Mouse (Mus musculus) lung, postnatal 10 days (tissue): ENCODE data around the gene Aif1.
A peak's percentile ranks its signal among the peaks of the same experiment; 100 is the strongest.

Source experiments
- DNase-seq: peaks from one replicate; pipeline ENCODE4 v3.0.0; 2021

Aif1 gene

DNA sequence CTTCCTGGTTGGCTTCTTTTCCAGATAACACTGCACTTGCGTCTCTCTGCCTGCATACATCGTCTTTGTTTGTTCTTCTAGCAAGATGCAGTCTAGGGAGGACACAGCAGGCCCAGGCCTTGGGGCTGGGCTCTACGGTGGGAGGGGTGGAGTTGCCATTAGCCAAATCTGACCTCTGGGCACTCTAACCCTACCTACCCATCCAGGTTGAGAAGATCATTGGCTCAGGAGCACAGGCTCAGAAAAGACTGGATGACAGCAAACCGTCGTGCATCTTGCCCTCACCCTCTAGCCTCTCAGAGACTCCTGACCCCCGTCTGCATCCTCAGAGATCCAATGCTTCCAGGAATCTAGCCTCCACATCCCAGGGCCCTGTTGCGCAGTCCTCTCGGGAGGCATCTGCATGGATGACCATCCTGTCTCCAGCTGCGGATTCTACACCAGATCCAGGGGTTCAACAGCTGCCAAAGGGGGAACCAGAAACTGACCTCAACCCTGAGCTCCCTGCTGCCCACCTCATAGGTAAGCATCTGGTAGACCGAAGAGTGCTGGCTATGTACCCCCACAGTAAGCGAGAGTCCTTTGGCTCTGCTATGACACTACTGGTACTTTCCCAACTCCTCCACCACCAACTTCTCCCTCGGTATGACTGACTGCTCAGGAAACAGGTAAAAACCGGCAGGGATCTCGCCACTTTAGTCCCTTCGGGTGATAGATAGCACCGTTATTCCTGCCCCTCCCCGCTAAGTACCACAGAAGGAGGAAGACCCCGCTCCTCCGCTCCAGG, 19.2 kb upstream of the Aif1 start:
- no peak for DNase-seq

DNA sequence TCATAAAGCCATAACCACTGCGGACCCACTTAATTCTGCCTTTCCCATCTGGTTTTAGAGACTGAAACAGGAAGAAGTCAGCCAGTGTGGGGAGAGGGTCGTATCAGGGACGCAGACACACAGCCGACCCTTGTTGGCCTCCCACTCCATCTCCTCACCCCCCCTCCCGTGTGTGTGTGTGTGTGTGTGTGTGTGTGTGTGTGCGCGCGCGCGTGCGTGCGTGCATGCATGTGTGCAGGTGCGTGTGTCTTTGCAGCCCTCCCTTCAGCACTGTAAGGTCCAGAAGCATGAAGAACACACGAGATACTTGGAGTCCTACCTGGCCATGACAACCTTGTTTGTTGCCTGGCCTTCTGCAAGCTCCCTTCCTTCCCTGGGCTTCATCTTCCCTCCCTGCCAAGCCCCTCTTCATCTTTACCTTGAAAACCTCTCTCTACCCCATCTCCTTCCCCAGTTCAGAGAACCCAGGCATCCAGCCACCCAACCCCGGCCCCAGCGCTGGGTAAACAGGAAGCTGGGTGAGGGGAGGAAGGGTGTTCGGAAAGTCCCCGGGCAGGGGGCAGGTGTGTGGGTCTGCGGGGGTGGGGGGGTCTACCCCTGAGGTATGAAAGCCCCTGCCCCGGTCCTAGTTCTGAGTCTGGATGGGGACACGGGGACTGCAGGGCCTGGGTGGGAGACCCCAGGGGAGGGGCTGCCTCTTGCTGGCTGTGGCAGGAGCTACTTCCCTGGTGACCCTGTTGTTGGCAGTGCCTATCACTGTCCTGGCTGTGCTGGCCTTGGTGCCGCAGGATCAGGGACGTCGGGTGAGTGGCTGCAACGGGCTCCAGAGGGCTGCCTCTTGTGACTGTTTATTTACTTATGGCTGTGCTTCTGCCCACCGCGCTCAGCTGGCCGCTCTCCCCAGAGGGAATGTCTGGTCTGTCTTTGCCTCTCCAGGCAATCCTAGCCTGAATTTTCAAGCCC, 18.3 kb upstream of the Aif1 start, which contains the start of gene Ltb:
TSS of gene Ltb (plus strand) at position 559 of the 963 bp plus-strand sequence.
- DNase-seq = peak; percentile 40

DNA sequence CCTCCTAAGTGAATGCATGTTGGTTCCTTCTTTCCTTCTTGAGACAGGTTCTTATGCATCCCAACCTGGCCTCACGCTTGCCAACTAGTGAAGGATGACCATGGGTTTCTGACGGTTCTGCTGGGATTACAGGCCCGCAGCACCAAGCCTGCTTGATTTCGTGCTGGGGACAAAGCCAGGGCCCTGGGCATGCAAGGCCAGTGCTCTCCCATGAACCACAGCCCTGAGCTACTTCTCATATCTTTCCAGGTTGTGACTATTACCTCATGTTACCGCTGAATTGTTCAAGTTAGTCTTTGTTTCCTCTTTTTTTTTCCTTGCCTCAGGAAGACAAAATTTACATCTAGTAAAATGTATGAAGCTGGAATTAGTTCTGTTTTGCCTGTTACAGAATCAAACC, 17.1 kb upstream of the Aif1 start:
- no peak for DNase-seq

DNA sequence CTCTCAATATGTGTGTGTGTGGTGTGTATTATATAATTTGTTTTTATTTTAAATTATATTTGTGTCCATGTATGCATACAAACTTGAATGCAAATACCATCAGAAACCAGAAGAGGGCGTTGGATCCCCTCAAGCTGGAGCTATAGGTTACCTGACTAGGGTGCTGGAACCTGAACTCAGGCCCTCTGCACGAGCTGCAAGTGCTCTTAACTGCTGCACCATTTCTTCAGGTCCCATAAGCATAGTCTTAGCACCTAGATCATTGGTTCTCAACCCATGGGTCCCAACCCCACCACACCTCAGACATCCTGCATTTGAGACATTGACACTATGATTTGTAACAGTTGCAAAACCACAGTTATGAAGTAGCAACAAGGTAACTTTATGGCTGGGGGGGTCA, 15.9 kb upstream of the Aif1 start:
- no peak for DNase-seq

DNA sequence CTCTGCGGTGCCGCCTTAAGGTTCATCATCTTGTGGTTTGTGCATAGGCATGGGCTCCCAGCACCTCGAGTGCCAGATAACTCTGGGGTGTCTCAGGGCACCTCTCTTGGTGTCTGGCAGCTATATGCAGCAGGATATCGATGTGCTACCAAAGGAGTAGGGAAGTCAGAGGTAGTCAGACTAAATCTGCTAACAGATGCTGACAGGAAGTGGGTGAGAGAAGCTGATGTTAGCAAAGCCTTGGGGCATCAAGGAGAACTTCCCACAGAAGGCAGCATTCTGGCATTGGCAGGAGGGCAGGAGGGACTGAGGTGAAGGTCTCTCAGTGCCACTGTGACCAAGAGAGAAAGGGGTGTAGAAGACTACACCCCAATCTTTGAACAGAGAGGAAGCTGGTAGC, 14.2 kb upstream of the Aif1 start:
- DNase-seq = no peak

DNA sequence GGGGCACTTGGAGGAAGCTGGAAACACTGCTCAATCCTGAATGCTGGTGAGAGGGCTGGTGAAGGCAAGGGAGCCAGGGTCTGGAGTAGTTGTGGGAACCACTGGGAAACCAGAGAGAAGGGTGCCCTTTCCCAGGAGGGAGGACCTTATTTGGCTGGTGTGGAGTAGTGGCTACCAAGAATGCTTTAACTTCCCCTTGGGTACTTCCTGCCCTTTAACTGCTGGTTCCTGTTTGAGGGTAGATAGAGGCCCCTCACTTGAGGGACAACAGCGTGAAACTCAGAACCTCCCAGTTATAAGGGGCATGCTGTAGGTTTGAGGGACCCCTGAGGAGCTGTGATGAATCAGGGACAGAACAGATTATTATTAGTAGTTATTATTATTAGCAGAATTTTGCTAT, 13.3 kb upstream of the Aif1 start:
- DNase-seq = no peak

DNA sequence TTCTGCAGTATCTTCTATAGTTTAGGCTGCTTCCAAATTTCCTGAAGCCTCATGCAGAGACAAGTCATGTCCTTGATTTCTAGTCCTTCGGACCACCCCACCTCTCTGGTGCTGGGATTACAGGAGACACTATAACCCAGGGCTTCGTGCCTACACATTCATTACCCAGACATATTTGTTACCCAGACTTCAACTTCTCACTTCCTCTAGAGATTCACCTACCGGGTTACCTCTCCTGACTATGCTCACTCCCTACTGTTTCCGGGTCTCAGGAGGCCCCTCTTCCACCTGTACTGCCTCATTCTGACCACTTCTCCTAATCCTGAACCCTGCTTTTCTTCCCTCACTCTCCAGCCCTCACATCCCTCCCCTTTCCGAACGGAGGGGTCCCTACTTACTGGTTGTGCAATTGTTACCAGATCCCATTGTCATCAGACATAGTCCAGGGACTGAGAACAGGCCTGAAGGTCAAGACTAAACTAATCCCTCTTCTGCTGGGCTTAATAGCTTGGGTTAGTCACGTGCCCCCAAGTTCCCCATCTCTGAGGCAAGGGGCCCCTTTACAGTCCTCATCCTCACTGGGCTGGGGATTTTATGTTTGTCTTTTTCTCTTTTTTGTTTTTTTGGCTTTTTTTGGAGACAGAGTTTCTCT, 12.2 kb upstream of the Aif1 start, which contains the start of gene Lst1:
TSS of gene Lst1 (minus strand) at position 481 of the 652 bp plus-strand sequence.
- no peak for DNase-seq

DNA sequence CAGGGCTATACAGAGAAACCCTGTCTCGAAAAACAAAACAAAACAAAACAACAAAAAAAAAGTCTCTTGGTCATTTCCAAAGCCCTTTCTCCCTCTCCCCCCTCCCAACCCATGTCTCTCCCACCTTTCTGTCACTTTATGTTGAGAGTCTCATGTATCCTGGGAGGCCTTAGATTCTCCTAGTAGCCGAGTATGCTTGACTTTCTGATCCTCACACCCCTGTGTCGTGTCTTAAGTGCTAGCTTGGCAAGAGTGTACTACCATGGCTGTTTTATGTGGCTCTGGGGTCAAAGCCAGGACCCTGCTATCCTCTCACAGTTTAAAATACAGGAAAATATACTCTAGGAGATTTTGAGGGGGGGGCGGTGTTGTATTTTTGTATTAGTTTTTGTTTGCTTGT, 11.5 kb upstream of the Aif1 start:
- DNase-seq = no peak

DNA sequence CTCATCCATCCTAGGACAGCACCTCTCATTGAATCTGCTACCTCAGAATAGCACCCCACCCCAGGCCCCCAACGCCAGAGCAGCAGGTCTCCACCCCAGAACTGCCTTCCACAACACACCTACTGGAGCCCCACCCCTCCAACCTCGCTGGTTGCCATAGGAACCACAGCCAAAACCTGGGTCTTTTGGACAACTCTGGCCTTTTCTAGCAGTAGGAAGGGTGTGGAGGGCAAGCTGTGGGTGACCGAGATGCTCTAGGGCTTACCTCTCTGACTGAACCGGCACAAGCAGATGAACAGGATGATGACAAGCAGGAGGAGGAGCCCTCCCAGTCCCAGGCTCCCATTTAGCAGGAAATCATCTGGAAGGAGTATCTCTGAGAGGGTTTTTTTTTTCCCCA, 10.8 kb upstream of the Aif1 start:
- DNase-seq = peak; percentile 59

DNA sequence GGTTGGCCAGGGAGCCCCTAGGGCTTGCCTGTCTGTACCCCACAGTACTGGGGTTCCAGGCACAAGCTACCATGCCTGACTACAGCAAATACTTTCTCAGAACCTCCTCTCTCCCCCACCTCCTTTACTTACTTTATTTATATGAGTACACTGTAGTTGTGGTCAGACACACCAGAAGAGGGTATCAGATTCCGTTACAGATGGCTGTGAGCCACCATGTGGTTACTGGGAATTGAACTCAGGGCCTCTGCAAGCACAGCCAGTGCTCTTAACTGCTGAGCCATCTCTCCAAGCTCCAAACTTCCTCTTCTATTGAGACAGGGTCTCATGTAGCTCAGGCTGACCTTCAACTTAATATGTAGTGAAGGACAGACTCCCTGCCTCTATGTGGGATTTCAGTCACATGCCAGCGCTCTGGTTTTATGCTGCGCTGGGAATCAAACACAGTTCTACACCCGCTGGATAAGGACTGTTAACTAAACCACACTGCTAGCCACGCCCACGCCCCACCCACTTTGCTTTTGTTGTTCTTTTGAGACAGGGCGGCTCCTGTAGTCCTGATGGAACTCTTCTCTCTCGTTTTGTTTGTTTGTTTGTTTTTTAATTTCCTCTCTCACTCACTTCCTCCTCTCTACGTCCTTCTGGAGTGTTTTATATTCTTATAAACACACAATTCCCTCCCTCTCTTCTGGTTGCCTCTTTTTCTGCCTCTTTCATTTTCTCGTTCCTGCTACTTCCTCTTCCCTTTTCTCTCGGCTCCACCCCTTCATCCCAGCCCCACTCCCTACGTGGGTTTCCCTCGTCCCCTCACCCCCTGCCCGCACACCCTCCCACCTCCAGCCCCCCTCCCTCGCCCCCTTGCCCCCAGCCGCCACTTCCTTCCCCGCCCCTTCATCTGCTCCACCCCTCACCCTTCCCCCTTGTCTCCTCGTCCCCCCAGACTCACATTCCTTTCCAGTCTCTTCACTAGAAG, 10.1 kb upstream of the Aif1 start:
- DNase-seq = peak; percentile 93

DNA sequence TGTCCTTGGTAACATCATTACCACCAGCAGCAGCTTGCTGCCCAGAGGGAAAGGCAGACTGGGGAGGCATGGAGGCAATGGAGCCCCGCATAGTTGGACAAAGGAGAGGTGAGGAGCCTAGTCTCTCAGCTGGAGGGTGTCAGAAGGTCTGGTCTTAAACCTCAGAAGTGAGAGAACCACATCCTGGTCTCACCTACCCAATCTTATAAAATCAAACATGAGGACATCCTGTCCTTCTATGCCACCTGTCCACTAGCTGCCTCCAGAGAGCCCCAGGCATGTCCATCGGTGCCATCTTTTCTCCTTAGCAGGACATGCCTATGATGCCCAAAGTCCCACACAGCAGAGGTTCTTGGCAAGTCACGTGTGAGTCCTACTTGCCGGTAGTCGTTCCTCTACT, 4.2 kb upstream of the Aif1 start:
- no peak for DNase-seq

DNA sequence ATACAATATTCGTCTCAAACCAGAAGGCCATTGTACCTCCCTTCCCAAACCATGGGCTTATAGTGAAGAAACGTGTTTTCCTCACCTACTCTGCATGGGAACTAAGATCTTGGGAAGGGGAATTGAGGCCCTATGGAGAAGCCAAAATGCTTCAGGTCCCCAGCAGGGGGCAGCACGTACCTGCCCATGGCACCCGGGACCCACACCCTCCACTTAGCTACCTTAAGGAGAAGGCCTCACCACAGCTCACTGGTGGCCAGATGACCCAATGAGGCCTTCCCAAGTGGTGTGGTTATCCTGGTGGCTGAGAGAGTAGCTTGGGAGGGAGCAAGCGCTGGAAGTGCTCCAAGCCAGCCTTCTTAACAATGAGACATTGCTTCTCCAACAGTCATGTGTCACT, 2.7 kb upstream of the Aif1 start:
- peak; percentile 85 for DNase-seq

DNA sequence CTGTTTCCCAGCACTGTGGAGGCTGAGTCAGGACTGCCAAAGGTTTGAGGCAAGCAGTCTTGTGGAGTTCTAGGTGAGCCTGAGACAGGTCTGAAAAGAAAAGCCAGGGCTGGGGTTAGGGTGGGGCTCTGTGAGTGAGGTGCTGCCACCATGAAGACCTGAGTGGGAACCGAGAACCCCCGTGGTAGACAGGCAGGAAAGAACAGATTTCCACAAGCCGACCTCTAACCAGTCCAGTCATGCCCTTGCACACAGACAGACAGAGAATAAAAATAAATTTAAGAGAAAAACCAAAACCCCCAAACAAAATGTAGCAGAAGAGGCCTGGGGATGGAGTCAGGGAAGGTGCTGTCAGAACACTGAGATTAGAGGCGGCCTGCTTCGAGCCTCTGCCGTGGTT, 486 bp downstream of the Aif1 start:
- no peak for DNase-seq

DNA sequence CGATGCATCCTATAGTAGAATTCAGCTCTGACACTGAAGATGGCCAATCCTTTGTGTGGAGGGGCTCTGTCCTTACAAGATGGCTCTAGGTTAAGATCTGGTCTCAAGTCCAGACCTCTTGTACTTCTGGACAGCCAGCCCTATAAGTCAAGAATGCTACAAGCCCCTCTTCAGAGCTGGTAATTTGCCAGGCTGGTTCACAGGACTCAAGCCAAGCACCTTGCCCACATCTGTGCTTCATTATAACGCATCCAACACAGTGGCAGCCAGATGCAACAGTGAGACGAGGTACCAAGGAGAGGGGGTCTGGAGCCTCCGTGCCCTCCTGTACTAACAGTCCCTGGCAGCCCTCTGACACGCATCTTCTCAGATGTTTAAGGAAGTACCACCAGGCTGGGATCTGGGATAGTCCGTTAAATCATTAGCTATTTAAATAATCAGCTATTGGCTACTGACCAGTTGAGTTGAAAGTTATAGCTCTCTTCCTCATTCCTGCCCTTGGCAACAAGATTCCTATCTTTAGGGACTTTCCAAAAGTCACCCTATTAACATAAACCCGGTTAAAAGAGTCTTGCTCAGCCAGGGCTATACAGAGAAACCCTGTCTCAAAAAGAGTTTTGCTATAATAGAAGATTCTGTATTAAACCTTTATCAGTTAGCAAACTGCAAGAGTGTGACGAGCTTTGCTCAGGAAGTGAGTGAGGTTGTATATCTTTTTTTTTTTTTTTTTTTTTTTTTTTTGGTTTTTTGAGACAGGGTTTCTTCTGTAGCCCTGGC, 1.5 kb downstream of the Aif1 start:
- no peak for DNase-seq

DNA sequence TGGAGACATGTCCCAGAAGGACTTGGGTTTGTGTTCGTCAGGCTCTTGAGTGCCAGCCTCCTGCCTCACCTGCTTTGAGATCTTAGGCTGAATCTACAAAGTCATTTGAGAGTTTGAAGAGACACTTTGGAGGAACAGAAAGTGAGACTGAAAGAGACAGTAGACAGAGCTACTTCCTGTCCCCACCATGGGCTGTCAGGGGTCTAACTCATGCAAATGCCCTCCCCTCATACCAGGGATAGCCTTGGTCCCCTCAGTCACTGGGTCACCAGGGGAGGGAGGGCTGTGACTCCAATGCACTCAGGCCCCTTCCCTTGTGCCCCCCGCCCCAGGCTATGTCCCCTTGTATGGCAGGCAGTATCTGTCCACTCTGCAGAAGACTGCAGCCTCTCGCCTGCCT, 2.5 kb downstream of the Aif1 start:
- DNase-seq = no peak

DNA sequence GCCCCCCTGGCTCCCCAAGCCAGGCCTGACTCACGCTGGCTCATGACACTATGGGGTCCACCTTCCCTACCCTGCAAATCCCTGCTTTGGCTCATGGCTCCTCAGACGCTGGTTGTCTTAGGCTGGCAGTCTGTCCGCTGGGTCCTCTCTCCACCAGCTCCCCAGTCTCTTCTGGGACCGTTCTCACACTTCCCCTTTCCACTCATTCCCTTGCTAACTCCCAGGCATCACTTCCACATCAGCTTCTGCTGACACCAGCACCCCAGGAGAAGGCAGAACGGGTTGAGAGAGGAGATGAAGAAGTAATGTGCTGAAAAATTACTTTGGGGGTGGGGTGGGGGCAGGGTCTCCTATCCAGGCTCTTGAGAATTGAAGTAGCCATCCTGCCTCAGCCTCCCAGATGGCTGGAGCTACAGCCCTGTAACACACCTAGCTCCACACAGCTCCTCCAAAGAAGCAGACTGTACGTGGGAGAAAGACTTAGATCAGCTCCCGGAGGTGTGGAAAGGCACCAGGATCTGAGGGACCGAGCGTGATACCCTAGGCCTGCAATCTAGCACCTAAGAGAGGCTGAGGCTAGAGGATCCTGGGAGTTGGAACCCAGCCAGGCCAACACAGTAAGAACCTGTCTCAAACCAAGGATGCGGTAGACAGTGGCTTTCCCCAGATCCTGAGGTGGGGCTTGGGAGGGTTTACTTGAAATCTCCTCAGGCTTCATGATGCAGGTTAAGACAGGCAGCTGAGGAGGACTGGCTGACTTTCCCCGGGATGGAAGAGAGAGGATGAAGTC, 3.2 kb downstream of the Aif1 start:
- no peak for DNase-seq

DNA sequence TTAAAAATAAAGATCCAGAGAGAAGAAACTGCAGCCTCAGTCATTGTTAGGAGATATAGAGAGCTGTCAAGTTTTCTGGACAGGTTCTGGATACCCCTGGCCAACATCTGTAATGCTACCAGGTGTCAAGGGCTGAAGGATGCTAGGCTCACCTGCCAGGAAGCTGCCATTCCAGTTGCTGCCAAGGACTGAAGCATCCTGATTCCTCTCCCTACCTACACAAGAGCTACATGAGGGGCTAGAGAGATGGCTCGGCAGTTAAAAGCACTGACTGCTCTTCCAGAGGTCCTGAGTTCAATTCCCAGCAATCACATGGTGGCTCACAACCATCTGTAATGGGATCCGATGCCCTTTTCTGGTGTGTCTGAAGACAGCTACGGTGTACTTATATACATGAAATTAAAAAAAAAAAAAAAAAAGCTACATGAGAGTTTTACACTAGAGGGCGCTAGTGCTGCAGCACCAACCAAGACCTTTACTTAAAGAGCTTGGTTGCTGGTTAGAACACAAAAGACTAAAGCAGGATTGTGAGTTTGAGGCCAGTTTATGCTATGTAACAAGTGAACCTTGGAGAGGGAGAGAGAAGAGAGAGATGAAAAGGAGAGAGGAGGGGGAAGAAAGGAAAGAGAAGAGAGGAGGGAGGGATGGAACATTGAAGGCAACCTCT, 7.2 kb downstream of the Aif1 start:
- DNase-seq = peak; percentile 49

DNA sequence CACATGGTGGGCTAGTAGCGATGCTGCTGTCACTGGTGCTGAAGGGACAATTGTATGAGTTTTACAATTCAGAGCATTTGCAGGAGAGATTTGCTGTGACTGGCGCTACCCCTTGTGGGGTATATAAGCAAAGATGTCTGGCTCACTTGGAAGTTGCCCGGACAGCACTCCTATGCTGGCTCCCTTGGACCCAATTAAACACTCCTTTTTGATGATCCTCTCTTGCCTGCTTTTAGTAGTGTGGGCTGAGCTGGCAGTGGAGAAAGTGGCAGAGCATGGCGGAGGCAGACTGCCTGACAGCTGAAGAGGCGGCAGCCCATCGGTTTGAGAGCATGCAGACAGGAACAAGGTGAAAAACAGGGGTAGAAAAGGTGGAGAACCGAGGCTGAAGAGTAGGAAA, 8.1 kb downstream of the Aif1 start:
- DNase-seq = no peak

DNA sequence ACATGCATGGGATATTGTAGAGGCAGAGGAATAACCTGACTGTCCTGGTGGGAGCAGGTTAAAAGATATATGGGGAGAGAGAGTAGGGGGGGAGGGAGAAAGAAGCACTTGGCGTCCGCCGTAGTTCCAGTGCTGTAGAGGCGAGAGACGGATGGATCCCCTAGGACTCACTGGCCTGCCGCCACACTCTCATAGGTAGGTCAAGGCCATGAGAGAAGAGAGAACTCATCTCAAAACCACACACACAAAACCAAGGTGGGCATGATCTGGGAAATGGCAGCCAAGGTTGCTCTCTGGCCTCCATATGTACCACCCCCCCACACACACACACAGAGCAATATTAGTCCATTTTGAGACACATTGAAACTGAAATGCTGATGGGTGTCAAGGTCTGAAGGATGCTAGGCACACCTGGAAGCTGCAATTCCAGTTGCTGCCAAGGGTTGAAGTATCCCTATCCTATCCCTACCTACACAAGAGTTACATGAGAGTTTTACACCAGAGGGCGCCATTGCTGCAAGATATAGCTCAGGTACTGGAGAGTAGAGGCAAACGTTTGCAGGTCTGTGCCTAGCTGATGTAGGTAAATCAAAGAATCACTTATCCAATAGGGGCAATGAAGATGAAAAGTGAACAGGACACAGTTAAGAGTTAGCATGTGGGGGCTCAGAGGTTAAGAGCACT, 9.4 kb downstream of the Aif1 start:
- peak; percentile 79 for DNase-seq
